Mouse (Mus musculus) lung, embryonic 16.5 days (tissue): ENCODE data around the gene Sugct. TPM values are rescaled to one million over a fixed set of nuclear protein-coding genes. Genes with fewer than 3 reads are reported as not detected.

Experiments
- ATAC-seq: fragments of 200-750 bp; cut with Nextera tagmentation; 2 replicates; pipeline ENCODE4 v1.8.0; 2017; ENCODE audit warnings: low read depth, mild to moderate bottlenecking, moderate library complexity
- H3K27ac ChIP-seq: fragments of 300-500 bp; sonication (generic); 2 replicates; pipeline ENCODE4 v1.5.1; 2014; ENCODE audit warnings: mild to moderate bottlenecking, control low read depth, low read length
- H3K27me3 ChIP-seq: fragments of 300-500 bp; sonication (generic); 2 replicates; pipeline ENCODE4 v1.6.1; 2014; ENCODE audit warnings: low read depth, low read length, mixed read lengths; ENCODE audit not compliant: control insufficient read depth, insufficient read depth
- H3K36me3 ChIP-seq: fragments of 300-500 bp; sonication (generic); 2 replicates; pipeline ENCODE4 v1.6.1; 2014; ENCODE audit warnings: low read length; ENCODE audit not compliant: control insufficient read depth, insufficient read depth
- H3K4me1 ChIP-seq: fragments of 300-500 bp; sonication (generic); replicated peaks from 2 replicates; pipeline ENCODE4 v1.6.1; 2014; ENCODE audit warnings: low read length, mixed read lengths; ENCODE audit not compliant: control insufficient read depth, insufficient read depth
- H3K4me2 ChIP-seq: fragments of 300-500 bp; sonication (generic); 2 replicates; pipeline ENCODE4 v1.6.1; 2014; ENCODE audit warnings: low read depth, low read length, control low read depth
- H3K4me3 ChIP-seq: fragments of 300-500 bp; sonication (generic); 2 replicates; pipeline ENCODE4 v1.5.1; 2014; ENCODE audit warnings: mild to moderate bottlenecking, low read length, control low read depth
- H3K9ac ChIP-seq: fragments of 300-500 bp; sonication (generic); 2 replicates; pipeline ENCODE4 v1.6.1; 2014; ENCODE audit warnings: low read length, control low read depth
- H3K9me3 ChIP-seq: fragments of 300-500 bp; sonication (generic); 2 replicates; pipeline ENCODE4 v1.6.1; 2016; ENCODE audit warnings: low read length; ENCODE audit not compliant: control insufficient read depth
- WGBS: fragments of 180-500 bp; shearing (Covaris S2); extraction: QIAGEN DNeasy Blood & Tissue Kit; methylation state at CpG from one replicate; pipeline ENCODE4 v1.1.7; 2014; 5-methylcytosine and 5-hydroxymethylcytosine counted together
- polyA plus RNA-seq: library from polyadenylated mRNA; unstranded; fragments of >200 nt; fragmentation: Nextera tagmentation; extraction: Ambion mirVana; gene quantifications from 2 replicates; pipeline ENCODE4 v1.2.1, GENCODE M21; 2015

The Sugct gene
- polyA plus RNA-seq, 1 experiment from 2014 or later: 6.3 TPM

DNA sequence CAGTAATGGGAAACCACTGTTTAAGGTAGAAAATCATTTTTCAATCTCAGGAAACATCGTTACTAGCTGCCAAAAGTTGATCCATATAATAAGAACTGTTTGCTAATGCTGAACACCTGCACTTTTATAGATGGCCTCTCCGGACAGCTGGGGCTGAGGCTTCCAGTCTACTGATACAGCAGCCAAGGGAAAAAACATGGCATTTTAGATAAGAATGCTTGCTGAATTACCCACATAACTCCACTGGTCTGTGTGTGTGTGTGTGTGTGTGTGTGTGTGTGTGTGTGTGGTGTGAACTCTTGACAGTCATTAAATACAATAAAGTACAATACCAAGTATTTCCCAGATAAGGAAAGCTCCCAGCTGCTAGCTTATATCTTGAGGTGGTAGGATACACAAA is 608.8 kb downstream of the Sugct start:
- WGBS: 19% methylated on average over 2 of the region's 2 CpGs
- Histone ChIP-seq H3K4me1 (peaks cover 7% of the 10 kb centered on the region), H3K4me3 (no peak overlapping the region), H3K27me3 (no peaks in the 10 kb centered on the region), H3K27ac (no peak overlapping the region), H3K36me3 (no peaks in the 10 kb centered on the region), H3K4me2 (no peak overlapping the region), H3K9ac (no peak overlapping the region), H3K9me3 (no peaks in the 10 kb centered on the region)
- ATAC-seq: peak; percentile 88

DNA sequence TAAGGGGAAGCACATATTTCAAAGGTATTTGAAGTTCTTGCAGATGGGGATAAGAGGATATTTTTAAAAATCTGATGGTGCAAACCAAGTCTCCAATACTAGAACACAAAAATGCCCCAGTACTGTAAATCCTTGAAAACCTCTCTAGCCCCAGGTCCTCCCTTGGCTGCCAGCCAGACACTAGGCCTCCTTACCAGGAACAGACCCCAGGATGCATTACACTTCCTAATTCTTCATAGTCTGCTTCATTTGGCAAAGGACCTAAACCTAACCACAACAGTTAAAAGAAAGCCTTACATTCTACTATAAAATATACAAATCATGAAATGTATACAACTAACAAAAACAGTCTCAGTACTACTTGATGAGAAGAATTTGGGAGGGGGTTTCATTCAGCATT is 609.2 kb downstream of the Sugct start:
- Histone ChIP-seq H3K27me3 (no peaks in the 10 kb centered on the region), H3K36me3 (no peaks in the 10 kb centered on the region), H3K4me2 (no peak overlapping the region), H3K27ac (0 out of 2 replicates have a peak overlapping the region, but pooled peaks have one; percentile 4), H3K4me1 (peaks cover 7% of the 10 kb centered on the region), H3K4me3 (no peak overlapping the region), H3K9me3 (no peaks in the 10 kb centered on the region), H3K9ac (no peak overlapping the region)
- ATAC-seq: peak; percentile 75

DNA sequence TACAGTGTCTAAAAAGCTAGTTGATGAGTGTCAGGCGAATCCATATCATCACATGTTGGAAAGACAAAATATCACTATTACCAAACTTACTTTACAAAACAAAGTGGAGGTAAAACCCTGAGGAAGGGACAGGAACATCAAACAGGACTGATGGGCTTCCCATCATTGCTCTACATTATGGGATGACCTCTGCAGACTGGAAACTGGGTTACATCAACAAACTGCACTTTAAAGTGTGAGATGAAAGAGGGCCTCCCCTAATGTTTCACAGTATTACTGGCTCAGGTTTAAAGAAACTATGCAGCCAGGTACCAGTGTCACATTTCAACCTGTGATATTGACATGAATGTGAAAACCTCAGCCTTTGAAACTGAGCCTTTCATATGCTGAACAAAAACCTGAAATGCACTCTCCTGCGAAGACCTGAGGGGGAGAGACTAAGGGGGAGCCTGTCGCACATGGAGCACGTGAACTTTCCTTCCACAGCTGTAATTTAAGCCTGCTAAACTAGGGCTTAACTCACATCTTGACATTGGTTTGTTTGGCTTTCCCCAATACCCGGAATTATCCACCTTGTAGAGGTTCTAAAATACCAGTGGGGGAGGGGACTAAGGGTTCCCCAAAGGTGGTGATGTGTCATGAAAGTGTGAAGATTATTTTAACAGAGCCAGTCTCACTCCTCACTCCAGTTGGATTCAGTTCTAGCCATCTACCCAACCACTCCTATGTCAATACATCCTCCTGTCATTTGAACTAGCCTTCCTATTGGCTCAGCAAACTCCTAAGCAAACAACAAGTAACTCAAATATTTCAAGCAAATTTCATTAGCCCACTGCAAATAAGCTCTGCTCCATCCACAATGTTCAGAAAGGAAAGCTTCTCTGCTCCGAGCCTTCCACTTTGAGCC is 610.2 kb downstream of the Sugct start:
- no peak overlapping the region for H3K9ac ChIP-seq
- H3K4me2 ChIP-seq: no peak overlapping the region
- no peak overlapping the region for H3K4me3 ChIP-seq
- H3K27ac ChIP-seq: 0 out of 2 replicates have a peak overlapping the region, but pooled peaks have one; percentile 4
- H3K9me3 ChIP-seq: no peaks in the 10 kb centered on the region
- H3K27me3 ChIP-seq: no peaks in the 10 kb centered on the region
- no peaks in the 10 kb centered on the region for H3K36me3 ChIP-seq
- 40% methylated on average over 6 of the region's 6 CpGs for WGBS
- ATAC-seq: no peak
- peaks cover 7% of the 10 kb centered on the region for H3K4me1 ChIP-seq

DNA sequence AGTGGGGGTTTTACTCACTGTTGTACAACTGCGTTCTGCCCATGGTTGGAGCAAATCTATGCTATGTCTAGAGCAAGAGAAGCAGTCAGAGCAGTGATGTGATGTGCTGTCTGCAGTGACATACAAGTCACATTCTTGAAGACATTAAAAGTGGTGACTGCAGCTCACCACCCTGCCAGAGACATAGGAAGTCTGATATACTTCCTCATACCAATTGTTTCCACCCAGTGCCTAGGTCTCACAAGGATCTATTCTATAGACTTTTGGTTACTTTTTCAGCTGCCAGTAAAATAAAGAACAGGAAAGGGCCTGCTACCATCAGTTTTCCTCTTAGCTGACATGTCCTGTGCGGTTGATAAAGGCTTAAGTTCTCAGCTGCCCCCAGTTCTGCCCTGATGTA is 613.7 kb downstream of the Sugct start:
- Histone ChIP-seq H3K36me3 (no peaks in the 10 kb centered on the region), H3K4me1 (peaks cover 7% of the 10 kb centered on the region), H3K9me3 (no peaks in the 10 kb centered on the region), H3K4me2 (no peak overlapping the region), H3K27ac (peak overlapping the region; percentile 4; the same call in 1 of the 2 replicates), H3K4me3 (no peak overlapping the region), H3K27me3 (no peaks in the 10 kb centered on the region), H3K9ac (no peak overlapping the region)
- ATAC-seq: no peak
- WGBS: 56% methylated on average over 2 of the region's 2 CpGs

DNA sequence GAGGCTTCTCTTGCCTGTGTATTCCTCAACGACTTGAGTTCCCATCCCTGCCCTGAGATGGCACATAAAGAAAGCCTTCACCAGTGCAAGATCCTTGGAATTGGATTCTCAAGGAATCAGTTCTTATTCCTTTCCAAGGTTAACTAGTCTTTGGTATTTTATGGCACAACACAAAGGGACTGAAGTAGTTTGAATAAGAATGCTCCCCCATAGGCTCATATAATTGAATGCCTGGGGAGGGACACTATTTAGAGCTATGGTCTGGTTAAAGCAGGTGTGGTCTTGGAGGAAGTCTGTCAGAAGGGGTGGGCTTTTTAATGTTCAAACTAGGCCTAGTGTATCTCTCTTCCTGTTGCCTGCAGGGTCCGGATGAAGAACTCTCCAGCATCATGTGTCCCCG is 629.8 kb downstream of the Sugct start:
- Histone ChIP-seq H3K27me3 (no peaks in the 10 kb centered on the region), H3K4me2 (no peak overlapping the region), H3K27ac (no peak overlapping the region), H3K4me3 (no peak overlapping the region), H3K9ac (no peak overlapping the region), H3K9me3 (no peaks in the 10 kb centered on the region), H3K36me3 (no peaks in the 10 kb centered on the region), H3K4me1 (no peaks in the 10 kb centered on the region)
- WGBS: 73% methylated on average over 3 of the region's 3 CpGs
- no peak for ATAC-seq

DNA sequence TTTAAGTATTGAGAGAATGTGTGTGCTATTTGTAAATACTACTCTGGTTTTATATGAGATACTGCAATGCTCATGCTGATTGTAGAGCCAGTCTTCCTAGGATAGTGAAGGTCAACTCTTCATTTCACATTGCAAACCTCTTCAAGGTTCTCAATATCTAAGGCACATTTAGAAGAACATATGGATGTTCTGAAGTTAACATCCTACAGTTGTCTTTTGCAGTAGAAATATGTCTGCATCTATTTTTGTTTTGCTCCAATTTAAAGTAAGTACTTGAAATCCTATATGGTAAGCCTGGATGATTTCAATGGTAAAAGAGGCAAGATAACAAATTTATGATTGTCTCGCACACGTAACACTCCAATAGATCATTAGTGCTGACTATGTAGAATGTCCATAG is 638.7 kb downstream of the Sugct start:
- H3K9ac ChIP-seq: no peak overlapping the region
- ATAC-seq: no peak
- WGBS: 76% methylated on average over 2 of the region's 2 CpGs

DNA sequence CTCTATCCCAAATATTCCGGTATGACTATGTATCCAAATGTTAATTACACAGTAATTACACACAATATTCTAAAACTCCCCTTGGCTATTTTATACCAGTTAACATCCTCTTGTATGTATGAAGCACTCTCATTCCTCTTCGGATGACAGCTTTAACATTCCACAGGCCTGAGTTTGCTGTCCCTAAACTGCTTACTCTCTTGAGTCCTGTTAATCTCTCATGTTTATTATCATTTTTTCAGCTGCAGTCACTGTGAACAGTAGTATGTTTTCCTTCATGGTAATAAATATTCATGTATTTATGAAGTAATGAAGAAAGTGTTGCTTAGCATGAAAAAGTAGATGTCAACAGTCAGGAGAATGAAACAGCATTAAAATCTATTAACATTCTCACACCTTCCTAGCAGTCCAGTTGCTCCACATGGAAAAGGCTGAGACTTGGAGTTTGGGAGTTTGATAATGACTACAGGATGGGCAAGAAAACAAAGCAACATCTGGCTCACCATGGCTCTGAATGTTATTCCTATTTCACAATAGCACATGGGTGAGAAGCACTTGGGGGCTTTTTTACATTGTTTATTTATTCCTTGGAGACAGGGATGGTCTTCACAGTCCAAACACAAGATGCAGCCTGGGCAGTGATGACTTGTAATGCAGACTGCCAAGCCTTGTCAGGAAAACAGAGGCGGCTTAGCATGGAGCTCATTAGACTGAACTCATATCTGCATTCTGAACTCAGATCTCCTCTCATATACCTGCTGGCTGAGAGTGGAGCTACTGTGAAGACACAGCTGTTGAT is 651.7 kb downstream of the Sugct start:
- no peak overlapping the region for H3K4me3 ChIP-seq

More for the DNA sequence above, 638.7 kb downstream of the Sugct start:
- Histone ChIP-seq H3K4me3 (no peak overlapping the region), H3K36me3 (no peaks in the 10 kb centered on the region), H3K27ac (no peak overlapping the region), H3K9me3 (no peaks in the 10 kb centered on the region), H3K4me2 (no peak overlapping the region), H3K27me3 (no peaks in the 10 kb centered on the region), H3K4me1 (no peaks in the 10 kb centered on the region)

DNA sequence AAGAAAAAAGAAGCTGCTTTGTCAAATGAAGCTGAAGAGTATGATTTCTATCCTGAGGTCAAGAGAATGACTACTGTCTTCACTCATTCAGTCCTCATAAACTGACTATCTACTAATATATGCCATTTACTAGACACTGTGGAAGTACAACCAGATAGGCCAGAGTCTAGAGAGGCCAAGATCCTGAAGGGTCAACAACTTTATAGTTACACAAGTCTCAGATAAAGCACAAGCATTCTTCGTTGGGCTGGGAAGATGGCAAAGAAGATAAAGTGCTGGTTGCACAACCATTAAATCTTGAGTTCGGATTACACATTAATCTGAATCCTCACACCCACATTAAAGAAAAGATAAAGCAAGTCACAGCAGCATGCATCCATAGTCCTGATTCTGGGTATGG is 653.0 kb downstream of the Sugct start:
- Histone ChIP-seq H3K27me3 (no peaks in the 10 kb centered on the region), H3K27ac (no peak overlapping the region), H3K4me1 (no peaks in the 10 kb centered on the region), H3K4me3 (no peak overlapping the region), H3K9me3 (no peaks in the 10 kb centered on the region), H3K36me3 (no peaks in the 10 kb centered on the region), H3K9ac (no peak overlapping the region), H3K4me2 (no peak overlapping the region)
- ATAC-seq: no peak
- WGBS: 55% methylated on average over 2 of the region's 2 CpGs

More for the DNA sequence above, 651.7 kb downstream of the Sugct start:
- H3K9me3 ChIP-seq: no peaks in the 10 kb centered on the region
- H3K27me3 ChIP-seq: no peaks in the 10 kb centered on the region
- H3K9ac ChIP-seq: no peak overlapping the region
- H3K4me2 ChIP-seq: no peak overlapping the region
- WGBS: 58% methylated on average over 3 of the region's 3 CpGs
- H3K4me1 ChIP-seq: no peaks in the 10 kb centered on the region
- no peak overlapping the region for H3K27ac ChIP-seq
- H3K36me3 ChIP-seq: no peaks in the 10 kb centered on the region
- peak; percentile 92 for ATAC-seq

DNA sequence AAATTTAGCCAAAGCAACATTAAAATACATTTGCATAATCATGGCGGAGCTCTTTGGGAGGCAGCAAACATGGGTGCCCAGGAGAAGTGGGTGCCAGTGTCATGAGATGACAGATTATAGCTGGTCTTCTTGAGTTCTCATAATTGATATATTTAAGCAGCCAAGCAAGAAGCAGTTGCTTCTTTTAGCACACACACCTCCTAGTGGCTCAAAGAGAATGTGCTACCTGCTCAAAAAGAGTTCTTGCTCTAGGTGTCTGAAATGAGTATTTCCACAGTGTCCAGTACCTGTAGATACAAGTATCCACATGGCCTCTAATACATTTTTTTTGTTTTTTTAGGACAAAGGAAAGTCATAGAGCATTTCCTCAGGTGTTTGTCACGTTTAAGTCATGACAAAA is 655.6 kb downstream of the Sugct start:
- no peaks in the 10 kb centered on the region for H3K27me3 ChIP-seq
- WGBS: 77% methylated on average over 2 of the region's 2 CpGs
- no peaks in the 10 kb centered on the region for H3K9me3 ChIP-seq
- ATAC-seq: no peak
- H3K4me1 ChIP-seq: no peaks in the 10 kb centered on the region
- H3K4me2 ChIP-seq: no peak overlapping the region
- H3K4me3 ChIP-seq: no peak overlapping the region
- no peaks in the 10 kb centered on the region for H3K36me3 ChIP-seq
- H3K9ac ChIP-seq: no peak overlapping the region
- no peak overlapping the region for H3K27ac ChIP-seq
